Mouse (Mus musculus) cortical plate, adult 2 months (tissue): ENCODE results near the gene BC051019.

ENCODE experiments used
- CTCF ChIP-seq: fragments of 200-500 bp; IDR thresholded peaks from 2 replicates; pipeline ENCODE4 v1.5.1; 2011; ENCODE audit warnings: mild to moderate bottlenecking, control low read depth, low read length; ENCODE audit not compliant: insufficient read depth; ENCODE audit errors: extremely low read depth
- POLR2A ChIP-seq: fragments of 200-500 bp; IDR thresholded peaks from 2 replicates; pipeline ENCODE4 v1.6.1; 2011; ENCODE audit warnings: mild to moderate bottlenecking, low read length, control low read depth; ENCODE audit not compliant: insufficient read depth; ENCODE audit errors: extremely low read depth

DNA sequence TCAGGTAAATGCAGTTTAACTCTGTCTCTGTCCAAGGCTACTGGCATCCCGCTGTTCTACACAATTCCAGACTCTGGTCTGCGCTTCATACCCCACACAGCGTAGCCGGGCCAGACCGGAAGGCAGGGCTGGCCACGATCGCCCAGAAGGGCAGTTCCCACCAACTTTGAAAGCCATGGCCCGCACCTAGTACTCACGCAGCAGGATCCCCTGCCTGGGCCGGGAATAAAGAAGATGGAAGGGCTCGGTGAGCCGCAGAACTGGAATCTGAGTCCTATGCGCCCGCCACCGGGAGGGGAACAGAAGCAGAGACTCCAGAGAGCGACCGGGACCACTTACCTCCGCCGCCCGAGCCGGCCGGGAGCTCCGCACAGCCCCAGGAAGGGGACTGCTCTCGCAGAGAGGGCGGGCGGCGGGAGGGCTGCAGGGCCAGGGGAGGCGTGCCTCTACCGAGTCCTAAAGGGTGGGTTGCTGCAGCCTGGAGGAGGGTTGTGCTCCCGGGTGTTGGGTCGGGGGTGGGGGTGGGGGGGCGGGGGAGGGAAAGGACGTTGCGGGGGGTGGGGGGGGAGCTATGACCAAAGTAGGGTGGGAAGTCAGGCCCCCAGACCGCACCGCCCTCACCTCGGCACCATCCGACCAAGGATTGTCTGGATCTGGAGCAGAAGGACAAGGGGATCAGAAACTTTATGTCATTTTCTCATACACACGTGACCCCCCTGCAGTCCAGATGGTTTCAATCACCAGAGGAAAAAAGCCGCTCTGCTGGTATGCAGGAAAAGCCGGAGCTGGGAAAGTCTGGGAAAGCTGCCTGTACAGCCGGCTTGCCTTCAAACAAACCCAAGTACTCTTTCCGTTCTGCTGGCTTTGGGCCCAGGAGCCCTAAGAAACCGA, 51.8 kb downstream of the BC051019 start:
- no peak for TF ChIP-seq CTCF
- TF ChIP-seq POLR2A = no peak
